Mouse (Mus musculus): ENCODE measurements around the gene Btf3.
A peak's percentile ranks its signal among the peaks of the same experiment; 100 is the strongest.

The Btf3 gene

DNA sequence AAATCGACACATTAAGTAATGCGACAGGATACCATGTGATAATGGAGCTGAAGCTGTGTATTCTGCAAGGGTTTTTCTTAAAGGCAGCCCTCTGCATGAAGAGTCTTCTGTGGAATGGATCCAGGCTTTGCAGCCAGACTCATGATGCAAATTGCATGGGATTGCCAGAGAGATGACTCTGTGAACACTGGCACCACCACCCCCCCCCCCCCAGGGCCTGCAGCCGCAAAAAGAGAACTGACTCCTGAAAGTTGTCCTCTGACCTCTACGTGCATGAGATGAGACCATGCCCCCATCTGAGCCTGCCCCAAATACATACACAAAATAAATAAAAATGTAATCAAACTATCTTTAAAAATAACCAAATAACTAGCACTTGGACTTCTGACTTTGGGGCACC, 32.7 kb upstream of the Btf3 start:
- no peak for ATAC-seq (ENCODE audit: insufficient number of reproducible peaks, low FRiP score, low TSS enrichment)

DNA sequence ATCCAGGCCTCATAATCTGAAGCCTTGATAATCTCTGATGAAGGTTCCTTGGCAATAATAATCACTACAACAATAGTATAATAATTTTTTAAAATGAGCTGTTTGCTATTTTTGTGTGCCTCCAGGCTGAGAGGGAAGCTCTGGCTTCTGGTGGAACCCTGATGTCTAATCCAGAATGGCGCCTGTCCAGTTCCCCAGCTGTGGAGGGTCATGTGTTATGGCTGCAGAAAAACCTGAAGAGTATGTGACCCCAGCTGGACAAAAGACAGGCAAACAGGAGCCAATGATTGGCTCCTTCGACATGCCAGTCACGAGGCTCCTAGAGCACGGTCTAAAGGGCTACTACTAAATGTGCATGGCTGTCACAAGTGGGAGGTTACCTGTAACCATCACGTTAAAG, 23.7 kb upstream of the Btf3 start:
- ATAC-seq (ENCODE audit: insufficient number of reproducible peaks, low FRiP score, low TSS enrichment): no peak

DNA sequence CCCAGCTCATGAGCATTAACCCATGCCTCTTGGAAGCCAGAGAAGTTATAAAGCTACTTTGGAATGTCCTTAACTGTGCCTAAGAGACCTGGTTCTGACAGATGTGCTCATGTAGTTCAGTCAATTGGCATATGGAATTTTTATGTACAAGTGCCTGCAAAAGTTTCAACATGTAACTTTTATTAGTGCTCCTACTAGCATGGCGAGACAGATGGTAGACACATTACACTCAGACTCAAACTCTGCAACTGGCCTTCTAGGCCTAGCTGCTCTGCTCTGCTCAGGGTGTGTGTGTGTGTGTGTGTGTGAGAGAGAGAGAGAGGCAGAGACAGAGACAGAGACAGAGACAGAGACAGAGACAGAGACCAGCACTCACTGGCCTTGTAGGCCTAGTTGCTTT, 19.4 kb upstream of the Btf3 start:
- no peak for ATAC-seq (ENCODE audit: insufficient number of reproducible peaks, low FRiP score, low TSS enrichment)

DNA sequence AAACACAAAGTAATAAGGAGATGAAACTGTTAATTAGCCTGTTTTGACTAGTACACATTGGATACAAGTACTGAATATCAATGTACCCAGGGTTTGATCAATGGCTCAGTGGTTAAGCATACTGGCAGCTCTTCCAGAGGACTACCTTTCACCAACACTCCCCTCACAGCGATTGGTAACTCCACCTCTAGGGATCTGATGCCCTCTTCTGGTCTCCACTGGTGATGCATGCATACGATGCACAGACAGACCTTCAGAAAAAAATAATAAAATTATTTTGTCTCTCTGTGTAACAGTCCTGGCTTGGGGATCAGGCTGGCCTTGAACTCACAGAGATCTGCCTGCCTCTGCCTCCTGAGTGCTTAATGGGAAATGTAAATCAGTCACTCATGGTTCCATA, 15.3 kb upstream of the Btf3 start:
- ATAC-seq (ENCODE audit: insufficient number of reproducible peaks, low FRiP score, low TSS enrichment): no peak

DNA sequence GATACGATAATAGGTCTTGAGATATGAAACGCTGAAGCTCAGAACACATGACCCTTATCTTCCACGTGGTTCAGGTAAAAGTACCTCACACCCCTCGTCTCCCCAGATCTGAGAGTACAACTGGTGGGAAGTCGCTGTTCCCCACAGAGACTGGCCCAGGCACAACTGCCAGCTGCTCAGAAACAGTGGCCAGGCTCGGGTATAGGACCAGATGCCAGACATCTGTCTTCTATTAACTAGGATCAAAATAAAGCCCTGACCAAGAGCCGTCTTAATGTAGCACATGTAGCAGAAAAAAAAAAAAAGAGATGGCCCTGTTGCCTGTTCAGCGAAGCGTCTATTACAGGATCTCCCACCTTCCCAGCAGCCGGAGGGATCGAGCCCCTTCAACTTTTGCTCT, 8.2 kb upstream of the Btf3 start:
- ATAC-seq (ENCODE audit: insufficient number of reproducible peaks, low FRiP score, low TSS enrichment): no peak

DNA sequence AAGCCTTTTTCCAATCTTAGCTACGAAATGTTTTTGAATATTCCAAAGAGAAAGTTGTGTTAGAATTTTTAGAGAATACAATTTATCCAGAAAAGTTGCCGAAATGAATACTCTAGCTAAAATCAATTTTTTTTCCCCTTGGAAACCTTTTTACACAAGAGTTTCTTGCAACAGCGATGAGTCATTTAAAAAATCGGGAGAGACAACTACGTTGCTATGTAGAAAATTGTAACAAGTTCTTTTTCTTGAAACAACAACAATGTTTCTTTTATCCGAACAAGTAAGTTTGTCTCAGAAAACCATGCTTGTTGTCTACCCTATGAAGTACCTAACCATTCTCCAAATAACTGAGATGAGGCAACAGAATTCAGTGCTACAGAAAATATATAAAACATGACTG, 1.1 kb upstream of the Btf3 start:
- ATAC-seq (ENCODE audit: insufficient number of reproducible peaks, low FRiP score, low TSS enrichment): no peak

DNA sequence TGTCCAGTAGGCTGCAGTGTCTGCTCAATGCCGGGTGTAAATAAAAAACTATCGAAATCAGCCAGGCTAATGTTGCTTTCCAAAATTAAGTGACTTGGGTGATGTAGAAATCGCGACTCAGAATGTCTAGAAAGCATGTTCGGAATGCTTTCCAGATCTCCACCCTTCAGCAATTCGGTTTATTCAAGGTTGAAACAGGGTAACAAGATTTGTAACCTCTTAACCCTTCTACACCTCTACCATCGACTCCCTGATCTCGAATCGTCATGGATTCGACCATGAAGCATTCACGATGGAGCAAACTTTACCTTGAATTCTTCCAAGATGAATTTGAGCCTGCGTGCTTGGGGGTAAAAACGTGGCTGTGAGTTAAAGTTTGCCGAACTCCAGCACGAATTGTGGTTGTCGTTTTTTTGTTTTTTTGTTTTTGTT, 456 bp upstream of the Btf3 start:
- 0 out of 2 replicates have a peak, but pooled peaks have one; percentile 2 for ATAC-seq (ENCODE audit: insufficient number of reproducible peaks, low FRiP score, low TSS enrichment)

DNA sequence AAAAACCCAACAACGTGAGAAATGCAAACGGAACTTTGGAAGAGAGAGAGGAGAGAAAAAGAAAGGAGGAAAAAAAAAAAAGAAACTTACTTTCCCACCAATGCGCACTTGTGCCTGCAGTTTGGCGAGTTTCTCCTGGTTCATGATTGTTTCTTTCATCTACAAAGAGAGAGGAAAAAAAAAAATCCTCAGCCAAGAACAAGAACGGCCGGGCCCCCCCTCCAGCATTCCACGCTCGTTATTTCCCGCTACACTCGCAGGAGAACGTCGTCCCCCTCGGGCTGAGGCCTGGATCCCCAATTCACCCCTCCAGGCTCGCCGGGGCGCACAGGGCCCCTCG, 696 bp downstream of the Btf3 start:
- ATAC-seq (ENCODE audit: insufficient number of reproducible peaks, low FRiP score, low TSS enrichment): no peak

DNA sequence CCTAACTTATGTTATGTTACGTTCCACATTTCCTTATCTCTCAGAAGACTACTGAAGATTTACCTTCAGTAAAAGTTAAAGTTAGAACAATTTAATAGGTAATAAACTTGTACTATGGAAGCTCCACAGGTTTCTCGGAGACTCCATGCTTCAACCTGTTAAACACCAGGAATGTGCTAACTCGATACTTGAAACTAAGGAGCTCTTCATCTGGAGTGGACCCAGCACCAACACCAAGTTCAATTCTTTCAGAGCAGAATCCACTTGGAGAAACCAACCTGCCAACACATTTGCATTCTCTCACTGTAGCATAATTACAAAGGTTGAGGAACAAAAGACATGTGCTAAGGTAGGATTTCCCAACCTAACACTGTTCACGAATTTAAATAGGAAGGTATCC, 1.7 kb downstream of the Btf3 start:
- no peak for ATAC-seq (ENCODE audit: insufficient number of reproducible peaks, low FRiP score, low TSS enrichment)

DNA sequence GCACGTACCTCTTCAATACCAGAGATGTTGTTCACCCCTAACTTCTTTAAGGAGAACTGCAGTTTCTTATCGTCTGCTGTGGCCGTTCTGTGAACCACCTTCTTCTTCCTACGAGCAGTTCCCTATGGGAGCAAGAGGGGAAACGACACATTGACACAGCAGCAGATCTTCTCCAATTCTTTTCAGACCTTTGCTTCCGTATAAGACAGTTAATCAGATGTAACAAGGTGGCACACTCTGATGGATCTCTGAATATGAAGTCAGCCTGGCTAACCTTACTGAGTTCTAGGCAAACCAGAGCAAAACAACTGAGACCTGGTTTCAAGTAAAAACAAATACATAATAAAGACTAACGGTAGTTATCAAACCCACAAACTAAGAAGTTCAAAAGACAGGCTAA, 3.2 kb downstream of the Btf3 start:
- ATAC-seq (ENCODE audit: insufficient number of reproducible peaks, low FRiP score, low TSS enrichment): no peak

DNA sequence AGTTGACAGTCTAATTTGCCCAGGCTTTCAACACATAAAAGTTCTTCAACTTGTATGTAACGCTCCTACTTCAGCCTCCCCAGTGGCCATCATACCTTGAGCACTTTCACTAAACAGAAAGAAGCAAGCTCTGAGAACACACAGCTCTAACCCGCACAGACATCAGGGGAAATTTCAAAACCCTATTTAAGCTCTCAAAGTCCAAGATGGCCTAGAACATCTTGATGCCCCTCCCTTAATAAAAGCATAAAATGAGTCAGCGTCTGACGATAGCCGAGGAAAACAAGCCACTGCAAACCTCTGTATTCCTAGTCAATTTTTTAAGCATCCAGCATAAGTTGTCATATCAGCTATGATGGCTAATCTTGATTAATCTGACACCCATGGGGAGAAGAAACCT, 5.2 kb downstream of the Btf3 start:
- no peak for ATAC-seq (ENCODE audit: insufficient number of reproducible peaks, low FRiP score, low TSS enrichment)

DNA sequence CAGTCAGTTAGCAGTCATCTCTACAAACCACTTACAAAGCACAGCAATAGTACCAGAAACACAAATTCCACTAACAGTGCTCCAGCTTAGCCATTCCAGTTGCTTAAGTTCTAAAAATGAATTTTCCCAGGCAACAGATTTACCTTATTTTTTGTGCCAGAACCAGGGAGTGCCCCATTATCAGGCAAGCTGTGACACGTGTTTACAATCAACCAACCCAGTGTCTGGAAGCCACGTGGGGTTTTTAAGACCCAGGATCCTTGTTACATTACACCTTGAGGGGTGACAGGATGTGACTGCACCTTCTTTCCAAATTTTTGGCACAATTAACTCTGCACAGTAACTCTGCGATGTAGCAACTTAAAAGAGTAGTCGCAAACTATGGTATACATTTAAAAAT, 8.1 kb downstream of the Btf3 start:
- no peak for ATAC-seq (ENCODE audit: insufficient number of reproducible peaks, low FRiP score, low TSS enrichment)

DNA sequence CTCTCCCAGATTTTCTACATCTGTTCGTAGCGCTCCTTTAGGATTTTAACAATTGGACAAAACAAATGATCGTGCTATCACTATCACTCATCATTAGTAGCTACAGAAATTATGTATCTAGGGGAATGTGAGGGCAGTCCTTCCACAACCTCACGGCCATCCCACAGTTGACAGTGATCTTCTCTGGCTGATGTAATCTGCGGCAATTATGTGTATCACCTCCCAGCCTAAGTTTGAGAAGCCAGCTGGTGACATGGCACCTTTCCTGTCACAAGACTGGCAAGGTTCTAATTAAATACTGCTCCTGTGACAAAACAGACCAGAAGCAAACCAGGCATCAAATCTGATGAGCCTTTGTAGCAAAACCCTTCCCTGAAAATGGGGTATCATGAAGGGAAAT, 8.8 kb downstream of the Btf3 start:
- no peak for ATAC-seq (ENCODE audit: insufficient number of reproducible peaks, low FRiP score, low TSS enrichment)

DNA sequence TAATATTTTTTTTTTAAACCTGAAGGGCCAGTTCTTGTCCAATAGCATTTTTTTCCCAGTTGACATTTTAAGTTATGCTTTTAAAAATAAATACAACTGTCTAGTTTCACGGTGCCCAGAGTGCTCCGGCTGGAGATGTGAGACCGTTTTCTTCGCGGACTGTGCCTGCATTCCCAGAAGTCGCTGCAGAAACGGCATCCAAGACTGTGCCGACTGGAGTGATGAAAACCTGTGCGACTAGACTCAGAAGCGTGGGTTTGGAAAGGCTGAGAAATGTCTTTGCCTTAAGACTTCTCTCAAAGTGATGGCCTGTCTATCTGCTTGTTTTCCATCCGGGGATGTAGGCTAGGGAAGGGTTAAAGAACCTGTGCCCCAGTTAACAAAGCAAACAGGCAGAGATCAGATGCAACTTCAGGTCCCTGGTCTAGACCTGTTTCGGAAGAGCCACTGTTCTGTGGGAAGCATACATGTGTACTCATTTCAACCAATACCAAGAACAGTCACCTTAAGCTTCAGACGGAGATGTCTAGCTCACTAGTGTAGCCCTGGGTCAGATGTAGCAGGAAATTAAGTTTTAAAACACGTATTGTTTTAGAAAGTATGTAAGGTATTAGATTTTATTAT, 9.8 kb downstream of the Btf3 start:
- no peak for ATAC-seq (ENCODE audit: insufficient number of reproducible peaks, low FRiP score, low TSS enrichment)

DNA sequence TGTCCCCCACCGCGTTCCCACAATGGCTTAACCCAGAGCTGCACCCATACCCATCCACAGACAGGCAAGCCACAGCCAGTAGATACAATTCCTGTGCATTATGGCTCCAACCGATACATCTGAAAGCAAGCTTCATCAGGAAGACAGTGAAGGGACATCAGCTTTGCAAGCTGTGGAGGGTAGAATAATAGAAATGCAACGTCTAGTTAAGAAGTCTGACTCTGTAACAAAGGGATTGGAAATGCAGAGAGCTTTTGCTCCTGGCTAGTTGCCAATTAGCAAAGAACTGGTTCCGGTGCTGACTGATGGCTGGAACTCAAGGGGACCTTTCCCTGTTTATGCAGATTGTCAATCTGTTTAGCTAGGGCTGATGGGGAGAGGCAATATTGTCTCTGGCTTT, 10.4 kb downstream of the Btf3 start:
- ATAC-seq (ENCODE audit: insufficient number of reproducible peaks, low FRiP score, low TSS enrichment): no peak

DNA sequence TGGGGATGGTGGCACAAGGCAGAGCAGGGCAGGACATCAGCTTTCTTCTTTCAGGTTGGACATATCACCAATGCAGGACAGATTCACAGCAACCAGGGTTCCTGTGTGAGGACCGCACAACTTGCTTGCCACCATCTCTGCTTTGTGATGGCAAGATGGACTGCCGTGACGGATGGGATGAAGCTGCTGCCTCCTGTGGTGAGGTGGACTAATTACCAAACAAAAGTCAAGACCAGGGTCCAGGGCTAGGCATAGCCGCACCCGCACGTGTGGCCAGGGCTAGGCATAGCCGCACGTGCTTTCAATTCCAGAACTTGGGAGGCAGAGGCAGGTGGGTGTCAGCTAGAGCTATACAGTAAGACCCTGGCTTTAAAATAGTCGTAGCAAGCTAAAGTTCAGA, 11.5 kb downstream of the Btf3 start:
- no peak for ATAC-seq (ENCODE audit: insufficient number of reproducible peaks, low FRiP score, low TSS enrichment)

DNA sequence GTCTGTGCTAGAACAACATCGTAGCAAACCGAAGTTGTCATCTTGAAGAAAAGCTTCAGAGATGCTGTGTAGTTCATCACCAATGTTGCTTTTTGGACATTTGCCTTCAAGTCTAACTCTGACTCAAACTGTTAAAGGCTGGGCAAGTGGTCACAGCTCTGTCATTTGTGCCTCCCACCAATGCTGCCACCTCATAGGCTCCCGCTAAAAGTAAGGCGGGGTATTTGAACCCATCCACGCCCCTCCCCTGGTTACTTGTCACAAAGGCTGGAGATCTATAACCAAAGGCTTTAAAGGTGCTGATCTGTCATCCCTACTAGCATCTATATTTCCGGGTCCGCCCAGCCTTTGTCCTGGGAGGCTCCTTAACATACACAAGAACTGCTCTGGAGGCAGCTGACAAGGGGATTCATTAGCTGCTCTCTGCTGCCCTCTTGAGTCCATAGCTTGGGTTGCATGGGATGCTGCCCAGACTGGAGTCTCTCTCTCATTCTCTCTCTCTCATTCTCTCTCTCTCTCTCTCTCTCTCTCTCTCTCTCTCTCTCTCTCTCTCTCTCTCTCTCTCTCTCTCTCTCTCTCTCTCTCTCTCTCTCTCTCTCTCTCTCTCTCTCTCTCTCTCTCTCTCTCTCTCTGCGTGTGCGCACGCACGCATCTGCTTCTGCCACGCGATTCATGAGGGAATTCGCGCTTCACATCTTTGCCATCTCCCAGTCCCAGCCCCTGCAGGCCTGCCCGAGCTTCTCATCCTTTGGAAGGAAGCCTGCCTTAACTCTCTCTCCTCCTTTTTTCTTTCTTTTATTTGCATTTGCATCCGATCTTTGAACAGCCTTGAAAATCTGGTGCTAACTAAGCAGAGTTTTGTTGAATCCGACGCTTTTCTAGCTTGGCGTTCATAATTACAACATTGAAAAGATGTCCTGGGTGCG, 17.7 kb downstream of the Btf3 start:
- peak; percentile 77 for ATAC-seq (ENCODE audit: insufficient number of reproducible peaks, low FRiP score, low TSS enrichment)

DNA sequence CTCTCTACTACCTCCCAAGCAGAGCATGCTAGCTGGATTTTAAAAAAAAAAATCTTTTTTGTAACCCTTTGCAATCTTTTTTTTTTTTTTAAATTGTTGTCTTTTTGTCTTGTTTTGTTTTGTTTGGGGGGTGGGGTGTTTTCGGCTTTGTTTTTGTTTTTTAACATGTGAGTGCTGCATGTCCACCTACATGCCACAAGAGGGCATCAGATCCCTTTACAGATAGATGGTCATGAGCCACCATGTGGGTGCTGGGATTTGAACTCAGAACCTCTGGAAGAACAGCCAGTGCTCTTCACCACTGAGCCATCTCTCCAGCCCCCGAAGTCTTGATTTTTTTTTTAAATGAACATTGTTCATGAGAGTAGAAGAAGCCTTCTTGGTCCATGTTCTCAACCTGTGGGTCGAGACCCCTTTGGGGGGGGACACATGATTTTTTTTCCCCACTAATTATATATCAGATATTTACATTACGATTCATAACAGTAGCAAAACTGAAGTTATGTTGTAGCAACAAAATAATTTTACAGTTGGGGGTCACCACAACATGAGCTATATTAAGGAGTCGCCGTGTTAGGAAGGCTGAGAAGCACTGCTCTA, 18.8 kb downstream of the Btf3 start:
- ATAC-seq (ENCODE audit: insufficient number of reproducible peaks, low FRiP score, low TSS enrichment): no peak

DNA sequence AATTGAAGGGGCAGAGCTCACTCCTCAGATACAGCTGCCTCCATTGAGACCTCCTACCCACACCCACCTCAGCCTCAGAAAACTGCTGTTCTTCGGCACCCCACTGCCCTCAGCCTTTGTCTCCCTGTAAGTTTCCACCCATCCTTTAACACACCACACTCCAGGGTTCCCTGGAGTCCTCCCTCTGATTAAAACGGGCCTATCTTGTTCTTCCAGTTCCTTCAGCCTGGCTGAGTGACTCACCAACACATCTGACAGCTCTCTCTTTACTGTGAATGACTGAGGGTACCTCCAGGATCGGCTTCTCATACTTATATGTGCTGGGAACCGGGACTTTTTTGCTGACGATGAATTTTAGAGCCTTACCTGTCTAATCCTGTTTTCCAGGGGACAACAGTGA, 20.7 kb downstream of the Btf3 start:
- ATAC-seq (ENCODE audit: insufficient number of reproducible peaks, low FRiP score, low TSS enrichment): no peak

DNA sequence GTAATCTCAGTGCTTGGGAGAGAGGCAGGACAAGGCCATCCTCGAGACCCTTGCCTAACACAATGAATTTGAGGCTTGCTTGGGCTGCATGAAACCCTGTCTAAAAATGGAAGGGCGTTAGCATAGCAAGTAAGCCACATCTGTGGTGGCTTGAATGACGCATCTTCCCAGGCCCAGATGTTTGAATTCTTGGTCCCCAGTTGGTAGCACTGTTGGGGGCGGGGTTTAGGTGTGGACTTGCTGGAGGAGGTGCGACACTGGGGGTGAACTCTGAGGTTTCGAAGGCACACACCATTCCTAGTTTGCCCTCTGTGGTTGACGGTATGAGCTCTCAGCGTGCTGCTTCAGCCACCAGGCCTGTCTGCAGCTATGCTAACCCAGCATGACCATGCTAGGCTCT, 25.1 kb downstream of the Btf3 start:
- no peak for ATAC-seq (ENCODE audit: insufficient number of reproducible peaks, low FRiP score, low TSS enrichment)

DNA sequence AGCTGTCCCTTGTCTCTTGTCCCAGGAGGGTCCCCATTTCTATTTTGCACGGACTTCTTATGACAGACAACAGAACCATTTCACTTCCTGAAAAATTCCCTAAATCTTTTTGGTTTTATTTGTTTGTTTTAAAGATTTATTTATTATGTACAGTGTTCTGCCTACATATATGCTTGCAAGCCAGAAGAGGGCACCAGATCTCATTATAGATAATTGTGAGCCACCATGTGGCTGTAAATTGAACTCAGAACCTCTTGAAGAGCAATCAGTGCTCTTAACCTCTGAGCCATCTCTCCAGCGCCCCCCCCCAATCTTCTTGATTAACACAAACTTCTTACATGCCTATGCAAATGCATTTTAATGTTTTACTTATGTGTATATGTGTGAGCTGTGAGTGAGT, 26.1 kb downstream of the Btf3 start:
- ATAC-seq (ENCODE audit: insufficient number of reproducible peaks, low FRiP score, low TSS enrichment): no peak
